Mouse (Mus musculus): ENCODE results near the gene Klhdc4.

Gene Klhdc4

DNA sequence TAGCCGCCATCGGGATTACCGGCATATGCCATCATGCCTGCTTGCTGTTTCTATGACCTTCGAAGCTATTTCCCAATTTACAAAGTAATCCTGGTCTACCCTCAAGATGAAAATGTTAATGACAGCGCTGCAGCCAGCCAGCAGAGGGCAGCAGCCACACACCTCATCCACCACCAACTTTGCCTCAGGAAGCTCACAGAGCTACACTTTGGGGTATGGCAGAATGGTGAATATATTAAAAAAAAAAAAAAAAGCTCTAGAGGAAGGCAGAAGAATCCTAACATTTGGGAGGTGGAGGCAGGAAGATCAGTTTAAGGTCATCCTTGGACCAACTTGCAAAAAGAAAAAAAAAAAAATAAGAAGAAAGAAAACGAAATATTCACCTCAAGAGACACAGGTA, 20.6 kb upstream of the Klhdc4 start:
- DNase-seq (ENCODE audit: low read depth, low spot score): peak; percentile 88

DNA sequence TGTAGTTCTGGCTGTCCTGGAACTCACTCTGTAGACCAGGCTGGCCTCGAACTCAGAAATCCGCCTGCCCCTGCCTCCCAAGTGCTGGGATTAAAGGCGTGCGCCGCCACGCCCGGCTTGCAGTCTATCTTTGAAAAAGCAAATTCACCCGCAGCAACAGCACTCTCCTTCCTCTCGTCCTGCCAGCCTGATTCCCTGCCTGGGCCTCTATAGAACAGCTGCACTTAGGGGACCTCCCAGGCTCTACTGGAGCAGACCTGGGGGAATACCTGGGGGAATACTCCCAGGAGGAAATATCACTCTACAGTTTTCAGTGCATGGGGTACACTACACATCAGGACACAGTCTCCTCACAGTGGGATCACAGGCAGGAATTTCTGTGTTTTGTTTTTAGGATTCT, 19.9 kb upstream of the Klhdc4 start:
- DNase-seq (ENCODE audit: low read depth, low spot score): no peak

DNA sequence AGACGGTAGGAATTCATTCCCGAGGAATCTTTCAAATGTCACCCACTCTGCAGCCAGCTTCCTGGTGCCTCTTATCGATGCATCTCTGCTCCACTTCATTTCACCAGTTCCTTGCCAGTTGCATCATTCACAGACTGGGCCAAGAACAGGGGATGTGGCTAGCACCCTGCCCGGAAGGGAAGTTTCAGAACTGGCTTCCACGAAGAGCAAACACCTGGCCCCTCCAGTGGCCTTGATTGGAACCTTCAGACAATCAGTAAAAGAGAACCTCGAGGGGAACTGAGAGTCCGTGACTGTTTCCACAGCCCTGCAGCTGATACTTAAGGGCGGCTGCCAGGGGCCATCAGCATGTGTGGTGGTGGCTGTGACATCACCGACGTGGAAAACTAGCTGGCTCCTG, 19.1 kb upstream of the Klhdc4 start:
- DNase-seq (ENCODE audit: low read depth, low spot score): no peak

DNA sequence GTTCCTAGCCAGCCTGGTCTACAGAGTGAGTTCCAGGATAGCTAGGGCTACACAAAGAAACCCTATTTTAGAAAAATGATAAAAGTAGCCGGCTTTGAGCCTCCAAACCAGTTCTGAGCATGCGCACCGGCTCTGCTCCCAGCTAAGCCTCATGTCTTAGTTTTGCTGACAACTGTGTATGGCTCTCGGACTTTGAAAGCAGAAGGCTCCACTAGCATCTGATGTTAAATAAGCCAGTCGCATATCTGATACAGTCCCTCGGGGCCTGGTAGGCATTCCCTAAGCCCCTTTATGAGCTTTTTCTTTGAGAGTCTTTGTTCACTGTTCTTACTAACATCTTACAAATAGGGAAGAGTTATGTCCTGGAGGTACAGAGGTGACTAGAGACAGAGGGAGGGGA, 18.6 kb upstream of the Klhdc4 start:
- no peak for DNase-seq (ENCODE audit: low read depth, low spot score)

DNA sequence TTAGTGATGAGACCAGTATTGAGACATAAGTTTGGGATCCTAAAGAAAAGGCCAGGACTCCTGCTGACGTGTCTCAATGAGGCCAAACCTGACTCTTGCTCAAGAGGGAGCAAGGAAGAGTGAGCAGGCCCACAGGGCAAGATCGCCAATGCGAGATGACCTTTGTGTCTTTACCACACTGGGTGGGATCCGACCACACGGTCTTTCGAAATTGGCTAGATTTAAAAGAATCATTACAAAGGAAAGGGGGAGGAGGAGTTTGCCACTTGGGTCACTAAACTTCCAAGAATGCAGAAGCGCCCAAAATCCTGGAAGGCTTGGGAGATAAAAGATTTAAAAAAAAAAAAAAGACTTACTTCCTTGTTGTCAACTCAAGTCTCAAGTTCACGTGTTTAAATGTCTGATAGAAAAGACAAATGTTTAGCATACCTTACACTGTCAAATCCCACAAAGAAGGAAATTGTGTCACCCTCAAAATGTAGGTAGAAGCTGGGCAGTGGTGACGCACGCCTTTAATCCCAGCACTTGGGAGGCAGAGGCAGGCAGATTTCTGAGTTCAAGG, 18.0 kb upstream of the Klhdc4 start:
- no peak for DNase-seq (ENCODE audit: low read depth, low spot score)

DNA sequence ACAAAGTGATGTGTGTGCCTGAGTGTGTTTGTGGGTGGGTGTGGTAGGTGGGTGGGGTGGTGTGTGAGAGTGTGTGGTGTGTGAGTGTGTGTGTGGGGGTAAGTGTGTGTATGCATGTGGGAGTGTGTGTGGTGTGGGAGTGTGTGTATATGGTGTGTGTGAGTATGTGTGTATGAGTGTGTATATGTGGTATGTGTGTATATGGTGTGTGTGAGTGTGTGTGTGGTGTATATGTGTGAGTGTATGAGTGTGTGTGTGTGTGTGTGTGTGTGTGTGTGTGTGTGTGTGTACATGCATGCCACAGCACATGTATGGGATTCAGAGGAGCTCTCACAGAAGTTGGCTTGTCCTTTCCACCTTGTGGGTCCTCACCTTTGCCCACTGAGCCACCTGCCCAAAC, 17.4 kb upstream of the Klhdc4 start:
- DNase-seq (ENCODE audit: low read depth, low spot score): no peak

DNA sequence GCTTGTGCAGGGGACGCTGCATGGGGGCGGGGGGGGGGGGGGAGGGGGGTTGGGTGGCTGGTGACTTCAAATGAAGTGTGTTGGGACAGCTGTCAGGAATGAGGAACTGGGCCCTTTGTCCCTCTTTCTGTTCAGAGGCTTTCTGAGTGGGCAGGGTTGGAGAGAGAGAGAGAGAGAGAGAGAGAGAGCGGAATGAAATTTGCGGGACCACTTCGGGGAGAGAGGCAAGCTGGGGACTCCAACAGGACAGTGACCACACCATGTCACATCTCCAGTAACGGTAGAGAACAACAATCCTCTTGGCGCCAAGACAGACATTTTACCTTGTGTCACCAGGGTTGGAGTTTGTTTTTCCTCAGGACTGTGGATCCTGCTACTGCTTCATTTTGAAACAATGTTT, 15.4 kb upstream of the Klhdc4 start:
- no peak for DNase-seq (ENCODE audit: low read depth, low spot score)

DNA sequence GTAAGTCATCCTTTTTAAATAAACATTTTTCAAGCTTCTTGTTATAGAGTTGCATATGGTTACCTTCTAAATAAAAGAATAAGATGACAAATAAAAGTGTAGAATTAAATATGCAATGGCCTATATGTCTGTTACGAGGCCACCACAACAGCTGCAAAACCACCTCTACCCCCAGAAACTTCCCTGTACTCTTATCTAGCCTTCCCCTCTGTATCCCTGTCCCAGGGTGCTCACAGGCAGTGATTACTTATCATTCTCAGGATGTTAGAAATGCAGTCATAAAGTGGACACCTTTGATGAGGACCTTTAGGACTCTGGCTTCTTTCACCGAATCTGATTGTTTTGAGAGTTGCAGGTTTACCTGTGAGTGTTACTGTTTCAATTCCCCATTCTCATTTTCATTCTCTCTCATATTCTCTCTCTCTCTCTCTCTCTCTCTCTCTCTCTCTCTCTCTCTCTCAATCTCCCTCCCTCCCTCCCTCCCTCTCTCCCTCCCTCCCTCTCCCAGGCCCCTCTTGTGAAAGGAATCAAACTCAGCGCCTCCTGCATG, 13.9 kb upstream of the Klhdc4 start:
- DNase-seq (ENCODE audit: low read depth, low spot score): no peak

DNA sequence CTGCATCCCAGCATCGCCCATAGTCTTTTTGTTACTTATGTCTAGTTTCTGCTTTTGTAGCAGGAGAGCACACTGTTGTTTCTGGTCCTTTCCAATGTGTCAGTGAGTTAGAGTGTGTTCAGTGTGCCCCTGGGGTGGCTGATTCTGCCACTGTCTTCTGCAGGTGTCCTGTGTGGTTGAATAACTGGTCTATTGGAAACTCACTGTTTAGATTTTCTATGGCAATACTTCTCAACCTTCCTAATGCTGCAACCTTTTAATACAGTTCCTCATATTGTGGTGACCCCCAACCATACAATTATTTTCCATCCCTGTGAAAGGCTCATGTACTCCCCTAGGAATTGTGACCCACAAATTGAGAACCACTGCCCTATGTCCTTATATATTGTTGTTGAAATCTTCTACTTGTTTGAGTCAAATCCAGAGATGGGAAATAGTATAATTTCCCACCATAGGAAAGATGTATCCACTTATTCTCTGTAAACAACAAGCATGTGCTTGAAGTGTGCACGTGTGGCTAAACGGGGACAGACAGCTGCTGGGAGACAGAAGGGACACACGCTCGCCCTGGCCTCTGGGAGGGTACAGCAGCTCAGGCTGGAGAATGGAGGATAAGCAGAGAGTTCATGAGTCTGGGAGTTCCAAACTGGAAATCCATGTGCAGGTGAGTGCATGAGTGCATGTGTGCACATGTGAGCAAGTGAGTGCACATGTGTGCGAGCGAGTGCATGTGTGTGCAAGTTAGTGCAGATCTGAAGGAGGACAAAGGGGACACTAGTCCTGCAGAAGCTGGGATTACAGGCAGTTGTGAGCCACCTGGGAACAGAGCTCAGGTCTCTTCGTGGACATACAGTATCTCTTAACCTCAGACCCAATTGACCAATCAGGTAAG, 12.9 kb upstream of the Klhdc4 start:
- no peak for DNase-seq (ENCODE audit: low read depth, low spot score)

DNA sequence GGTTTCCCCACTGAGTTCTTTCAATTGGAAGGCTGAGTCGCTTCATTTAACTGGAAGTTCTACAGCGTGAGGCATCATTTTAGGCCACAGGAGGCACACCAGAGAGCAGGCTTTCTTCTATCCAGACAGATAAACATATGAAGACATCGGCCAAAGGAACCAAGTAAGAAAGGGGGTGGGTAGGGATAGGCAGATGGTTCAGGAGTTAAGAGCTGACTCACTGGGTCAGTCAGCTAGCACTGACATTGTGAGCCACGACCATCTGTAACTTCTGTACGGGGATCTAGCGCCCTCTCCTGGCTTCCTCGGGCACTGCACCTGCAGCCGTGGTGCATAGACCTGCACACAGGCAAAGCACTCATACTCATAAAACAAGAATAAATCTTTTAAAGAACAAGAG, 11.9 kb upstream of the Klhdc4 start:
- peak; percentile 89 for DNase-seq (ENCODE audit: low read depth, low spot score)

DNA sequence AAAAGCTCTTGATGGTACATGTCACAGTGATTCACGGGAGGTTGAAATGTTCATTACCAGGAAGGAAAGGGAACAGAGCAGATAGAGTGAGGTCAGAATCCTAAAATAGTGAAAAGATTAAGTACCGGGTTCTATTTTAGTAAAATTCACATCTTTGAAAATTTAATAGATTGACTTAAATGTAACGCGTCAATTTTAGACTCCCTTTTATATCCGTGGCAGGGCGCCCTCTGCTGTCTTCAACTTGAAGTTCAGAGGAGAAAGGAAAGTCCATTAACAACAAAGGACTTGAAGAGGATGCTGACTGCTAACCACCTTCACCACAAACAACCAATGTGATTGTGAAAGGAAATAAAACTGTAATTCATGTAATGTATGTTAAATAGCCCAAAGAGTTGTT, 3.1 kb upstream of the Klhdc4 start:
- DNase-seq (ENCODE audit: low read depth, low spot score): peak; percentile 82

DNA sequence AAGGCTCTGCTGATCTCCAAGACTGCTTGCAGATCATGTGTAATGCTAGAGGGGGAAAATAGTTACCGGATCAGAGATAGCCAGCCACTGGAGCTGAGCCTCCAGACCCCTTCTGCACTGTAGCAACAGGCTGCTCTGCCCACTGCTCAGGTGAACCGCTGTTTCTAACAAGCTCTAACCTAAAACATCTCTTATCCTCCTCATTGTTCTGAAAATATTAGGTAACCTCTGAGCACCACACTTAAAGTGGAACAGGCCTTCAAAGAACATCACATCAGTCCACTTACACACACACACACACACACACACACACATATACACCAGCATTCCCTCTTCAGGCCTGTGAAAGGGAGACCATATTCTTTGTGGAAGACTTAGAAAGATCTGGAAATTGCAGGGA, 2.7 kb upstream of the Klhdc4 start:
- no peak for DNase-seq (ENCODE audit: low read depth, low spot score)

DNA sequence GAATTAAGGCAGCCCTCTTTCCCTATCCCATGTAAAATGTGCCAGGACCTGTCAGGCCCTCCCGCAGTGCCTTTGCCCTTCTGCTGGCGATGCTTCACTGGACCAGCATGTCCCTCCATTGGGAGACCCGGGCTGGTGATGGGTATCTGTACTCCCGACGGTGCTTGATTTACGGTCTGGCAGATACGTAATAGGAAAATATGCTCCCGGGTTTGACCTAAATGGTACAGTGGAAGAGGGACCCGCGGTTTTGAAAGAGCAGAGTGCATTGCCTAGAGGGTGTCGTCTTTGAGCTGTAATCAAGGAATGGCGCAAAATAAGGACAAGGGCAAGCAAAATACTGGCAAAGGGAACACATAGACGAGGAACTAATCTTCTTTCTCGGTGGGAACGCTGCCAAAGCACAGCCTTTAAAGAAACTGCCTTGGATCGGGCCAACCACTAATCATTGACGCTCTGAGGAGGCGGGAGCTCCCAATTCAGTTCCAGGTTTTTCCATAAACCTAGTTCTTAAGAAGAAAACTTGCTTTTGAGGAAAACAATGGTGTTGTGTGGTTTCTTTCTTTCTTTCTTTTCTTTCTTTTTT, 501 bp upstream of the Klhdc4 start:
- DNase-seq (ENCODE audit: low read depth, low spot score): no peak

DNA sequence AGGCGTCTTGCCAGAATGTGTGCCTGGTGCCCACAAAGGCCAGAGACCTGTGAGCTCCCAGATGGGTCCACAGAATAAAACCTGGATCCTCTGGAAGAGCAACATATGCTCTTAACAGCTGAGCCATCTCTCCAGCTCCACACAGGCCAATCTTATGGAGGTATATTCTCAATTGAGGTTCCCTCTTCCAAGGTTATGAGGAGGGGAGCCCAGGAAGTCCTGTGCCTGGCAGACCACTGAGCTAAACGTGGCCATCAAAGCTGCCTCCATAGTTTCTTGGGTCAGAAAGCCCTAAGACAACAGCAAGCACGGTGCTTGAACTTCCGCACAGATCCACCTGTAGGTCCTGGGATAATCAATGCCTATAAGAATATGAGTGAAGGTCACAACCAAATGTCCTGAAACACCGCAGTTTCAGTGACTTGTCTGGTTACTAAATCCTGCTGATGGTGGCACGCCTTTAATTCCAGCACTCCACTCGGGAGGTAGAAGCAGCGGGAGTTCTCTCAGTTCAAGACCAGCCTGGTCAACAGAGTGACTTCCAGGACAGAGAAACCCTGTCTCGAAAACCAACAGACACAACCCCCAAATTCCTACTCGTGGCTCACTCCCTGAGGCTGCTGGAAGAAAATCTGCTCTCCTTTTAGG, 869 bp downstream of the Klhdc4 start:
- no peak for DNase-seq (ENCODE audit: low read depth, low spot score)

DNA sequence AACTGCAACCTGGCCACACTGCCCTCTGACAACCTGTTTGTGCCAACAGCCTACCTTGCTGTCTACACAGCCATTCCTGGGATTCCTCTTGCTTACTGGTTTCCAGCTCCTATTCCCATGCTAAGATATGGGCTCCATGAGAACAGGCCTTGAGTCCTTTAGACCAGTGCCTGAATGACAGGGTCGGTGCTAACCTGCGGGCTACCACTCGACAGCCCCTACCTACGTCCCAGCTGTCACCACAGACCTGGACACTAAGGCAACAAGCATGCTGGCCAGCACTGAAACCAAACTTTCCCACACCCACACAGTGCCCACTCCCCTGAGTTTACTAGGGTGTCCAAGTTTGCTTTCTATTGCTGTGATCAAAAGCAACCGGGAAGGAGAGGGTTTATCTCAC, 1.6 kb downstream of the Klhdc4 start:
- no peak for DNase-seq (ENCODE audit: low read depth, low spot score)

DNA sequence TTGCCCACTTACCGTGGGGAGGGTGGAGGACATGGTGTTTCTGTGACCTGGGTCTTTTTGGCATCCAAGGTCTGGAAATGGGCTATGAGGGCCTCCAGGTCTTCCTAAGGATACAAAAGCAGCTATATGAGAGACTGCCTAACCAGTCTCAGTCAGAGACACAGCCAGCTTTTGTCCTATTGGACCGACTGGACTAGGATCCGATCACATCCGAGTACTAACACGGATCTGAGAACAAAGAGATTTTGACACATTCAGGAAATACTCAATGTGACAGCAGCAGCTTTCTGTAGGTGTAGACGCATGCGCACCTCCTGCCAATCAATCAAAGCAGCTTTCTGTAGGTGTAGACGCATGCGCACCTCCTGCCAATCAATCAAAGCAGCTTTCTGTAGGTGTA, 7.6 kb downstream of the Klhdc4 start:
- peak; percentile 48 for DNase-seq (ENCODE audit: low read depth, low spot score)

DNA sequence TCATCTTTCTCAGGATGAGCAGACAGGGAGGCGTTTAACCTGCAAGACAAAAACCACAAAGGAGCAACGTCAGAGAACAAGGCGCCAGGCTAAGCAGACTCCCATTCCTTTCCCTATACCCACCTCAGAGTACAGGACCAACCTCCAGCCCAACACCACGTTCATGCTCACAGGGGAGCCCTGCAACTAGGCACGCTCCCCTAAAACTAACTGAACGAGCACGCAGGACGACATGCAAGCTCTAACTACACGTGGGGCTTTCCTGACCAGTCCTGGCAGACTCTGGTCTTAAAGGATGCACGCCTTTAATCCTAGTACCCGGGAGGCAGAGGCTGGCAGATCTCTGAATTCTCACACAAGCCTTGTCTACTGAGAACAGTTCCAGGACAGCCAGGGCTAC, 8.0 kb downstream of the Klhdc4 start:
- no peak for DNase-seq (ENCODE audit: low read depth, low spot score)

DNA sequence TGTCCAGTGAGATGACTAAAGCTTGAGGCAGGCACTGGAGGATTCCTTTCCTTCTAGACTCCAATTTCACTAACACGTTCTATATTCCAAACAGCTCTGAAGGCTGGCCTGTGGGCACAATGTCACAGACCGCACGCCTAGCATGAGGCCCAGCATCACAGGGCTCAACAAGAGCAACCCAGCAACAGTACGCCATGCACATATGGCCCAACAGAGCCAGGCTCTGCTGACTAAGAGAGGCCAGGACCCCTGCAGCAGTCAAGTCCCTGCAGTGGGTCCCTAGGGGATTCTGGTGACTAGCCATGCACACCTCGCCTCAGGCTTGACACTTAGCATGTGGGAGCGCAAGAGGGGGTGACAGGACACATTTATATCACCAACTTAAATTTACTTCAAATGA, 8.5 kb downstream of the Klhdc4 start:
- no peak for DNase-seq (ENCODE audit: low read depth, low spot score)

DNA sequence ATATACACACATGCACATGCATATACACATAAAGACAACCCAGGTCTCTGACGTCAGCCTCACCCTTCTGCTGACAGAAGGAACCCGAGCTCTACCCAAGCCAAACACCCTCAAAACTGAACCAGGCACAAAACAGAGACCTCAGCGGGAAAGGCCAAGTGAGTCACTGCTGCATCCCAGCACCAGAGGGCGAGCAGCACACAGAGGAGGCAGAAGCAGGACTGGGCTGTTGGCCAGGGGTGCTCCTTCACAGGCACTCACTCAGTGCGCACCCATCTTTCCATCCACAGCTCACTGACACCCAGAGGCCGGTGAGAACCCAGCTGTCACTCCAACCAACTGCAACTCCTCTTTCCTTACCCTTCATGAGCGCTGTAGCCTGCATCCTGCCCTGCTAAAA, 11.1 kb downstream of the Klhdc4 start:
- no peak for DNase-seq (ENCODE audit: low read depth, low spot score)

DNA sequence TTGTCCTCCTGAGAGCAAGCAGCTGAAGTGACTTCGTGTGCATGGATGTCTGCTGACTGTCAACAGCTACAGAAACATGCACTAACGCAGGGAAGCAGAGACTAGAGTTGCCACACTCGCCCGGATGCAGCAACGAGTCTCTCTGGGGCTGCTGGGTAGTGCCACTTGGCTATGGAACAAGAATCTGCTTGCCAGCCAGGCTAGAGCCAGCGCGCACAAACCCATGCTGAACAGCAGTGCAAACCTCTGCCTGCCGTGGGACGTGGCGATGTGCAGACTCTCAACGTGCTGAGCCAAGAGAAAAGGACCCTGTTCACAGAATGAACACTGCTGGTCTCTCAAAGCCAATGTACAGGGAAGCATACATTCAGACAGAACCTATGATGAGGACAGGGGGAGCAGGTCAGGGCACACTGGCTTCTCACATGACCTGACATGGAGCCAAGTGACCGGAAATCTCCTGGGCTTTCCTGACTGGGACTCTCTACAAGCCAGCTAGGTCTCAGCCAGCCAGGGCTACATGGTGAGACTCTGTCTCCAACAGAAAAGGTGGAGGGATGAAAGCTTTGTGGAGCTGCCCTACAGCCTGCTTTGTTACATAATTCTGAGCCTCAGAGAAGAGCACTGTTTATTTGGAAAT, 17.3 kb downstream of the Klhdc4 start:
- DNase-seq (ENCODE audit: low read depth, low spot score): no peak

DNA sequence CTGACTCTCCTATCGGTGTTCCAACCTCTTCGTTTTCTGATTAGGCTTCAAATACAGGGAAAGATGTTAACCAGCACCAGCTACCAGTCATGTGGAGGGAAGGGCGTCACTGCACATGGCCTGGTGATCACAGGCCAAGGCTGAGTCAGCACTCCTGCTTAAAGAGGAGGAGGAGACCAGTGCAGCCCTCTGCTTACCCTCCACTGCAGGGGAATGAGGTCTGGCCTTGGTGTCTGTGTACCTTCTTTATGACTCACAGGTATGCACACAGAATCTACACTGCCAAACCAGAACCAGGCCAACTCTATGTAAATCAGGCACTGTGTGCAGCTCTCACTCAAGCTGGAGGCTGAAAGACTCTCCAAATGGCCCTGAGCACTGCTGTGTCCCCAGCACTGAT, 17.9 kb downstream of the Klhdc4 start:
- DNase-seq (ENCODE audit: low read depth, low spot score): no peak
